Mouse (Mus musculus) retina, embryonic 14.5 days (tissue): ENCODE results near the gene Zpbp.

Experiments
- DNase-seq: peaks from one replicate; pipeline ENCODE4 v3.0.0-alpha.2; 2015; ENCODE audit warnings: low spot score

Gene Zpbp

DNA sequence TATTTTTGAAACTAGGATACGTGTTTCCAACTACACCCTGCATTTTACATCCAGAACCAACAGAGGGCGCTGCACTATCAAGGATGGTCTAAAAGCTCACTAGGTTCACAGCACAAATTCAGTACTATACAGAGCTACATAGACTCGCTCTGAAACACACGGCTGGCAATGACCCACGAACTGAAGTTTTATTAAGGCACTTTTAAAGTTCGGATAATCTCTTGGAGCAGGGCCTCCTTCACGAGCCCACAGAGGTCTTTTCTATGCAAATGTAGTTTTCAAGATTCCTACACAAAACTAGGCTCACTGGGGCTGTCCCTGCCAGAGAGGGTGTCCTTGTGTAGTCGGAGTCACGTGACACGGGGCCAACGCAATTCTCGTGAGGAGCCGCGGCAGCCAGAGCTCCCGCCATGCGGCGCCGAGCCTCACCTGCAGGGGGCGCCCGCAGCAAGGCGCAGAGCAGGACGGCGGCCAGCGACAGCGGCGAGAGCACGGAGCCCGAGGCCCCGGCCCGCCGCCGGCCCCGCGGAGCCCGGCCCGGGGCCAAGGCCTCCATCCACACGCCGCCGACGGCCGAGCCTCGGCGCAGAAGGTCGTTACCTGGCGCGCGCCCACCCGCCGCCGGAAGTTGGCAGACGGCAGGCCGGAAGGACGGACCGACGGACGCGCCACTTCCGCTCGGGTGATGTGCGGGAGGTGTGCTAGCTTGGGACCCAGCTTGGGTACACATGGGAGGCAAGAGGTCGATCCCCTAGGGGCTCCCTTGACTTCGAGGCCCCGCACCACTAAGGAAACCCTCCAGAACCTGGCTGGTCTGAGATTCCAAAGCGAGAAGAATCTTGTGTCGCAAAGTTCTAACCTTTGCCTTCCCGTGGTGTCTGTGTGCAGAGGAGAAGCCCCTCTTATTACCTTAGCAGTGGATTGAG, at the start of gene Zpbp, which contains the start of gene Spata48:
Gene Zpbp, minus strand, starts transcription at position 774 of the 926 bp plus-strand sequence.
Gene Spata48, plus strand, starts transcription at position 460 of the 926 bp plus-strand sequence.
- DNase-seq, result peak; percentile 89

DNA sequence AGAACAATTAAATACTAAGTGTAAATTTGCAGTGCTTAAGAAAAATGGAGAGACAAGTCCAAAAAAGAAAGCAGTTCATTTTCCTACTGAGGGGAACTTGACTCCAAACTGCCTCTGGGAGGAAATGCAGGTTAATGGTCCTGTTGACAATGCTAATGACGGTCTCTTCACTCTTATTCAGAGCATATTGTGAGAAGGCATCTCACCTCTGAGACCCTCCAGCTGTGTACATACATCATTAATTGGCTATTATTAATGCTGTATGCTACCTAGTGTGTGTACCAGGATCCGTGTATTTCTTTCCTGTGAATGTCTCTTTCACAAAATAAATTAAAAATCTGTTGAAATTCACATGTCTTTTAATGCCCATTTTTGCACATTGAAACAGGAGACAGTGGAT, 47.2 kb upstream of the Zpbp start:
- no peak for DNase-seq

DNA sequence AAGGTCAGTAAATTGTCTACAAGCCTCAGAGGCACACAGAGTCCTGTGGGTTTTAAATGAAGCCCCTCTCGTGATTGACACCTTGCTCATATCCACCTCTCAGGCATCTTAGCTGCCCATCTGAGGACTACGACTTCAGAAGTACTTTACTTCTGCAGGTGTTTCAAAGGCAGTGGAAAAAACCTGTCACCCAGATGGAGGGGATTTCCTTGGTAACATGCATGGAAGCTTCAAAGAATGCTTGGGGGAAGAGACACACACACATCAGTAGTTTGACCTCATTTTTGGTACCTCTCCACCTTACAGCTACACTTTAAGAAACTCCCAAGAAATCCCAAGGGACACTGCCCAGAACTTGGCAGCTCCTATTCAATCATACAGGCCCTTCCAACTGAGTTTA, 44.0 kb upstream of the Zpbp start:
- DNase-seq, result no peak

DNA sequence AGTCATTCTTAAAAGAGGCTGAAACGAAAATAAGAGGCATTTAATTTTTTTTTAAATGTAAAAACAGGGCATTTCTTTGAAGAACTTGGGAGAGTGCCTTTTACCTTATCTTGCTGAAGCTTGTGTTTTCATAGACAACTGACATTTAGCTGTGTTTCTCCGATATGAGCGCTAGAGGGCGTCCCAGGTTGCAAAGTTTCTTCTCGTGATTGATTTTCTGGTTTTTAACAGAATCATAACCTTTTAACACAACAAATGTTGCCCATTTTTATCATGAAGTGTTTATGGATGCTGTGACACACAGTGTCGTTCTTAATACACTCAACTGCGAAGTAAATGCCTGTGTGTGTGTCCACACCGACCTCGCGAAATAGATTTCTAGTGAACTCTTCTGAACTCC, 37.7 kb upstream of the Zpbp start:
- DNase-seq, result peak; percentile 75

DNA sequence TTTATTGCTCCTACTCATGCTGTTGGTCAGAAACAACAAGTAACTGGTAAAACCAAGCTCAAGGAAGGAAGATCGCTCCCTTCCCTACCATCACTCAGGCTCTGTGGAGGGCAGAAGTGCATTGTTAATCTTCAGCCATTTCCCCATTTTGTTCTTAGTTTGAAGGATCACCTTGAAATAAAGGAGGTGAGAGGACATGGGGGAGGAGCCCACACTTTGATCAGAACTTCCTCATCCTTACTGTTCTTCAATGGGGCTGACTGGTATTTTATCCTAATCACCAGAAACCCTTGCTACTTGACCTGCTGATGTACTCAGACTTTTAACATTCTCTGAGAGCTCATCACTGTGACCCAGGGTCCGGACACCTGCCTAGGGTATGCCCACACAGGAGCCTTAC, 33.5 kb upstream of the Zpbp start:
- no peak for DNase-seq

DNA sequence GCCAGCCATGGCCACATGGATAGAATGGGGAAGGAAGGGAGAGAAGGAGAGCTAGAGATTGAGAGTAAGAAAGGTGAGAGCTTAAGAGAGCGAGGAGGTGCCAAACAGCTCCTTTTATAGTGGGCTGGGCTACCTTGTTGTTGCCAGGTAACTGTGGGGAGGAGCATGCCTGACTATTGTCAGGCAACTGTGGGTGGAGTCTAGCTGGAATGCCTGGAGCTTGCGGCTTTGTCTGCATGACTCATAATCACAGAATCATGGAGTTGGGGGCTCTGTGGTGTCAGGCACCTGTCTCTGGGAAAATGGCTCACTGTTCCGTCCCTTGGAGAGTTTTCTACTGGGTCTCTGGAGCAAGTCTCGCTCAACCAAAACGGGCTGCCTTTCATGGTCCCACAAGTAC, 29.8 kb upstream of the Zpbp start:
- no peak for DNase-seq

DNA sequence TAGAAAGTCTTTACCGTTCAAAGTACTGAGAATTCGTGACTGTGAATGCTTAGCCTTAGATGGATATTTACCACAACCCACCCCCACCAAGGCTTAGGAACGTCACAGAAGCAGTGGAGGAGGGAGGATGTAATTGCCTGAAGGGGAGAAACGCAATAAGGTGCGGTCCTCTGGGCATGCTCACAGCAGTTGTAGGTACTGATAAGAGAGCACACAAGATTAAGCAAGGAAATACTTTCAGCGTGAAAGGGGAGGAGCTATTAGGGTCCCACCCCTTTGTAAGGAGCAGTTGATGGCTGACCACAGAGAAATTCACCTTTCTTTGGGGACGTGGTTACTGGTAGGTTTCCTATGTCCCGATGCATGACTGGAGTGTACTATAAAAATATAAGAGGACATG, 22.2 kb upstream of the Zpbp start:
- no peak for DNase-seq

DNA sequence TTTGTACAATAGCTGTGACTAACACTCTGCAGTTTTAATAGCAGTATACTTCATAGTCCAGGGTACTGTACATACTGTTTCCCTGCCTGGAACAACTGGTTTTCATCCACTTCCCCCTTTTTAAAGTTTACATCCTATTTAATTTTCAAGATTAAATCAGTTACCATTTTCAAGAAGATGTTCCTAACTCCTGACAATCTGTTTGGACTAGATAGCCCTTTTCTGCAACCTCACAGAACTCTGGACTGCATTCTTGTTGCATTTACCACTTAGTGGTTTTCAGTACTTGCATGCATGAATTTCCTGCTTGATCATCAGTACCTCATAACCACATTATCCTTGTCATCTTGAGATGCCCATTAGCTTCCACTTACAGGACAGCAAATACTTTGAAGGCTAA, 6.7 kb upstream of the Zpbp start:
- DNase-seq, result no peak

DNA sequence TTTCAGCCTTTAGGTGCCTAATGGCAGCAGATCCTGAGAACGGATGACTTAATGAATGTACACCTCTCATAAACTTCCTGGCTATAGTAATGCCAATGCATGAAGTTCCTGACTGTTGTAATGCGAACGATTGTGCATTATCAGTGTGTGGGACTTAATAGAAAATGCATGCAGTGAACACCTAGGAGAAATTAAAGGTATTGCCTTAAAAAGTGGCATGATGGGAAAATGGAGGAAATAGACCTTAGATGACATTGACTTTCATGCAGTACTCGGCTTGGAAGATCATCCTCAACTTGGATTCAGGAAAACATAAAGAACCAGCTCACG, 318 bp upstream of the Zpbp start:
- DNase-seq, result no peak

DNA sequence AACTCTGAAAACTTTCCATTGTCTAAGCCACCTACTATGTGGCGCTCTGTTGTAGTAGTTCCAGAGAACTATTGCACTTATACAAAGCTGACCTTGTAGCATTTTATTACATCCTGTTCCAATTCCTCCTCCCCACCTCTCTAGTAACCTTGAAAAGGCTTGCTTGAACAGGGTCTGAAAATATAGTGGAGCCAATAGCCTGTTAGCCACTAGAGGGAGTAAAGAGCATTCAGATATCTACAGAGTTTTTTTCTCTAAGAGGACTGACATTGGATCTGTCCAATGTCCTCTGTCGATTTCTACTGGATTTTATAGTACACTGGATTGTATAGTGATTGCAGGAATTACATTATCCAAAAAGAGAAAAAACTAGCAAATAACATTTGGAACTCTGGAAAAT, 7.2 kb downstream of the Zpbp start:
- DNase-seq, result peak; percentile 72

DNA sequence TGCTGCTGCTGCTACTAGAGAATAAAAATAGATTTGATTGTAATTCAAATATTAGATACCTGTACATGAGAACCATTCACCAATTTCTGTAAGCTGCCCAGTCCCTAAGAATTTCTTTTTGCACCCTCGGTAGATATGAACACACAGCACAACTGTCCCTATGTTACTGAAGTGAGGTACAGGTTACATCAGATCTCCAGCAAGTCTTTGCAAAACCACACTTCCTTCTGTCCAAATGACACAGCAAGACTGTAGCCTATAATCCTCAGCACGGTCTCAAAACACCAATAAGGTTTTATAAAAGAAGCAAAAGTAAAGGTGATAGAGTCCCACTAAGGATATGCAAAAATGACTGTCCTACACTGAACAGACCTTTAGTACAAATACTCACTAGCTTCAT, 44.9 kb downstream of the Zpbp start:
- no peak for DNase-seq

DNA sequence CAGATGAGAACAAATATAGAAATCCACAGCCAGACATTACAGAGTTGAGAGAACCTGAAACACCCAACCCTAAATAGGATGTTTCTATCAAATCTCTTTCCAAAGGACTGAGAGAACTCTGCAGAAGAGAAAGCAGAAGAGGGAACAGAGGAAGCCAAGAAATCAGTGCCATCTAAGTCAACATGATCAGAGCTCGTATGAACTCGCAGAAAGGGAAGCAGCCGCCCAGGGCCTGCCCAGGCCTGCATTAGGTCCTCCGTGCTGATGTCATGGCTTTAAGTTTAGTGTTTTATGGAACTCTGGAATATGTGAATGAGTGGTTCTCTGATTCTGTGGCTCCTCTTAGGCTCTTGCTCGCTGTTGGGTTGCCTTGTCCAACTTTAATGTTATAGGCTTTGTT, 48.0 kb downstream of the Zpbp start:
- no peak for DNase-seq

DNA sequence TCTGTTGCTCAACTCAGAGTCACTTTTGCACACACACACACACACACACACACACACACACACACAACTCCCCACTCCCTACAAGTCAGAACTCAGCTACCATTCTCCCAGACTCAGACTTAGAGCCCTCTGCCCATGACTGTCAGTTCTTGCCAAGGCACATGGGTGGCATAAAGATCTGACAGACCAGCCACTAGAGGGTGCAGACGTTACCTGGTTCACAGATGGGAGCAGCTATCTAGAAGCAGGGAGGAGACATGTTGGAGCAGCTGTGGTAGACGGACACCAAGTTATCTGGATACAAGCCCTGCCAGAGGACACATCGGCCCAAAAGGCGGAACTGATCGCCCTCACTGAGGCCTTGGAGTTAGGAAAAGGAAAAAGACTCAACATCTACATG, 67.5 kb downstream of the Zpbp start:
- DNase-seq, result no peak

DNA sequence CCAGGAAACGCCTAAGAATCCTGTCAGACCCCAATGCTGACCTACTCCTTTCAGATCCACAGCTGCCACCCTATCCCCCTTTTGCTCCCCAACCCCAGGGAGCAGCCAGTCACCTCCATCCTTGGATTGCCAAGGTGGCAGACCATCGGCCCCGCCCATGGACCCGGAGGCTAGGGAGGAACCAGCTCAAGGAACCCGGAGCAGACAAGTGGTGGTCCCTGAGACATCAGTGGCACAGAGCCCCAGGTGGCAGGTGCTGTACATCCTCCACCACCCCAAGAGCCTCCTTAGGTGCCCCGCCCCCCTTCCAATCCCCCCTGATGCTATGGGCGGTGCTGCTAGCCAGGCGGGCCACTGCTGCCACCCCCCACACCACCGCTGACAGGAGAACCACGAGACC, 69.0 kb downstream of the Zpbp start:
- no peak for DNase-seq

DNA sequence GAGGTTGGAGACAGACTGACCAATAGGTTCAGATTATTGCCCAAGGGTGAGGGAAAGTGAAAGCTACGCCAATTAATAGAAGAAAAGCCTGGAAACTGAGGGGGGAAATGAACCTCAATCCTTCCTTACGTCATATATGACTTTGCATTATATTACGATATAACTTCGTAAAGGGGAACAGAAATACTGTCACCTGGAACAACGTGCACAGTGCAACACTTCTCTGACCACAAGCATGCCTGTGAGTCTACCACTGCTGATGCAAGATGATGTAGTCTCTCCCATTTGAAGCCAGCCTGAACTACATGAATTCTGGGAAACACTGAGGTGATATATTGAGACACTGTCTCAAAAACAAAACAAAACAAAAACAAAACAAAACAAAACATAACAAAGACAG, 90.9 kb downstream of the Zpbp start:
- DNase-seq, result no peak

DNA sequence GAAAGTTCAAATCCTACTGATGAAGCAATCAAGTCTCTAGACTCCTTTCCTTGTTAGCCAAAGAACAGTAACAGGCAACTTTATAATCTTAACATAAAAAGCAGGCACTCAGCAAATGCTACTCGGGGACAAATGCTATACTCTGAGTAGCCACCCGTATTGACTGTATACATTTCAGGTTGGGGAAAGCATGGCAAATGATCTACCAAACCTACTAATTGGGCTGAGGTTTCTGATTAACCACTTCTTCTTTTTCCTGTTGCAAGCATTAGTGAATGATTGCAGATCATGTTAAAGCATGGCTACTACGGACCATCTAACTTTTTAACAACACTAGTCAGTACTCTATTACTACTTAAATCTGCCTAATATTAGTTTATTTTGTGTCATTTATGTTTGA, 178.7 kb downstream of the Zpbp start:
- no peak for DNase-seq

DNA sequence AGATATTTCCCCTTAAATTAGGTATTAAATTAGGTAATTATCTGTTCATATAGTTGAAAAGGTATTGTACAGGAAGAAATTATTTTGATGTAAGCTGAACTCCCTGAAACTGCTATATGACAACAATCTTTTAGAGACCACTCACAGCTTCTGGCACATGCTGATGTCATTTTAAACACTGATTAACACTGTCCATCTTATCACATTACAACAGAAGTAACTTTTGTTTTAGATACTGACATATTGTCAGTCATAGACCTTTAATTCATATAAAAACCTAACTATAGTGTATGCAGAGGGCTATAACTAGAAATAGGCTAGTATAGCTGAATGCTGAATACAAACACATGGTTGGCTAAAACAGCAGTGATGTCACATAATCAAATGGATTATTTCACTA, 182.1 kb downstream of the Zpbp start:
- no peak for DNase-seq

DNA sequence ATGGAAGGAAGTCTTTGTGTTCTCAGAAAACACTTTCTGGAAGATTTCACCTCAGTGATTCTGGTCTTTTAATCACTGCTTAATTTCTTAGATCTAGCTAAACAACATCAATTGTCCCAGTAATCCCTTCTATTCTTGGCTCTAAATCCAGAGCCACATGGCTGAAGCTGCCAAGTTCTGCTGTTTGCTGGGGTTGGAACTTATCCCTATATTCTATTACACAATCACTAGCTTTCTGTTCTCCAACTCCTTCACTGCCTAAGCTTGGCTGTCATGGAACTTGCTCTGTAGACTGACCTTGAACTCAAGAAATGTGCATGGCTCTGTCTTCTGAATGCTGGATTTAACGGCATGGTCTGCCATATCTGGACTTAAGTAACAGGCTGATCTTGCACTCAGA, 204.9 kb downstream of the Zpbp start:
- no peak for DNase-seq

DNA sequence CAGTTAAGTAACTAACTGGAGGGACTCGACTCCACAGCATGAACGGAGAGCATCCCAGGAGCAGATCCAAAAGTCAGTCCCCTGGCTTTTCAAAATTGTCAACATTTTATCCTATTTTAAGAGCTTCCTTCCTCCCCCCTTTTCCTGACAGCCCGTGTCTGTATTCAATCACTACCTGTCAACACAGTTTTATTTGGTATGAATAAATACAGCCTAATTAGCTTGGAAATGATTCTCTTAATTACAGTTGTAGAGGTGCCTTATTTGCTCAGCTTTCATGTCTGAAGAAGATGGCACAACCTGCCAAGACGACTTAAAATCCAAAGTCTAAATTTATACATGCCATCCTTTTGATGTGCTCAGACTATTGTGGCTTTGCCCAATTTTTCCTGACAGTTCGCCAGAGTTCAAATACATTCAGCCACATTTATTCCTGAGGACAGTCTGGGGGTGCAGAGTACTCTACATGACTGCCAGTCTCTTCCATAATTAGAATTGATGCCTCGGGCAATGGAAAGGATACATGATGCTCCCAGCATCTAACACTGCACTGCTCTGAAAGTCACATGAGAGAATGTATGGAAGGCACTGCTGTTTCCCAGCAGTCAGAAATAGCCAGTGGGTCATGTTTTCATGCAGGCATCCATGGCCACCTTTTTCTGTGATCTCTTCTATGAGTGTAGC, 219.4 kb downstream of the Zpbp start:
- no peak for DNase-seq

DNA sequence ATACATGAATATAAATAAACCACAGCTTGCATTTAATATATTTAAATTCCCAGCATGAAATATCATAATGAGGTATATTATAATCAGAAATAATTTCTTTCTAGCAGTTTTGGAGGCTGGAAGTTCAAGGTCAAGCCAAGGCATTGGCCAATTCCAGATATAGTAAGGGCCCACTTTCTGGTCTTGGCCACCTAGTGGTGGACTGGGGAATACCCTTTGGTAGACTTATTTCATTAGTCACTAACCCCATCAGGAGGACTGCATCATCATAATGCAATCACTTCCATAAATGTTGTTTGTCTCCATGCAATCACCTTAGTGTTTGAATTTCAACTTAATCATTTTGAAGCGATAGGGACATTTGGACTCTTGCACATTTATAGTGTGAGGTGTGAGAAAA, 222.9 kb downstream of the Zpbp start:
- DNase-seq, result peak; percentile 17
